Mouse (Mus musculus): Measurements from ENCODE around the gene Rsph14. TPM values are rescaled to one million over a fixed set of nuclear protein-coding genes. Genes with fewer than 3 reads are reported as not detected.

Rsph14 gene
- polyA plus RNA-seq, 1 experiment from 2014 or later = 1.0 TPM

- Histone ChIP-seq H3K4me1 (replicated peaks) (no peaks in the 10 kb centered on the region), H3K9ac (no peak overlapping the region), H3K27me3 (no peaks in the 10 kb centered on the region), H3K36me3 (no peaks in the 10 kb centered on the region), H3K9me3 (no peaks in the 10 kb centered on the region), H3K4me2 (no peak overlapping the region), H3K4me3 (no peak overlapping the region), H3K27ac (no peak overlapping the region)
- WGBS = 100% methylated on average over 1 of the region's 1 CpGs
- ATAC-seq (ENCODE audit: low FRiP score) = no peak
Observed at GRCm38 (mm10) chr10:74940795-74941194, 91.6 kb downstream of the Rsph14 start.

GRCm38 (mm10) chr10:74939300-74939699 is 93.1 kb downstream of the Rsph14 start:
- H3K27me3 ChIP-seq = no peaks in the 10 kb centered on the region
- ATAC-seq (ENCODE audit: low FRiP score) = no peak
- no peak overlapping the region for H3K27ac ChIP-seq
- H3K9me3 ChIP-seq = no peaks in the 10 kb centered on the region
- no peak overlapping the region for H3K9ac ChIP-seq
- H3K4me2 ChIP-seq = no peak overlapping the region
- H3K4me3 ChIP-seq = no peak overlapping the region
- no peaks in the 10 kb centered on the region for H3K4me1 ChIP-seq (replicated peaks)
- 68% methylated on average over 3 of the region's 3 CpGs for WGBS
- no peaks in the 10 kb centered on the region for H3K36me3 ChIP-seq

DNA sequence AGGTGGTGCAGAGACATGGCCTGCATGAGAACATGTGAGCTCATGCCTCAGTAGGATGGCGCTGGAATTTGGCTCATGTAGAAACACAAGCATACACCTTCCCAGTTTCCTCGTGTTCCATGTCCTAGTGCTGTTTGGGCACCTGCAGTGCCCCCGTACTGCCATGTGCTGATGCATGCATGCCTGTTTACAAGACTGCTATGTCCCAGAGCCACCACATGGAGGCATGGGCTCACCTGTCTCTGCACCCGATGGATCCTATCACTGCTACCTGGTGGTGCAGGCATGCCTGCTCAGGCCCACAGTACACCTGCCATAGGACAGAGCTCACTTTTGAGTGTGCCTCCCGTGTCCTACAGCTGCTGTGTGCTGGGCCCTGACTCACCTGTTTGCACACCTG is 94.0 kb downstream of the Rsph14 start:
- H3K4me1 ChIP-seq (replicated peaks) = 0 out of 2 replicates have a peak, but pooled peaks cover 4% of the 10 kb centered on the region
- no peak overlapping the region for H3K27ac ChIP-seq
- H3K9ac ChIP-seq = no peak overlapping the region
- no peak for ATAC-seq (ENCODE audit: low FRiP score)
- 70% methylated on average over 5 of the region's 5 CpGs for WGBS
- no peaks in the 10 kb centered on the region for H3K27me3 ChIP-seq
- H3K9me3 ChIP-seq = no peaks in the 10 kb centered on the region
- no peaks in the 10 kb centered on the region for H3K36me3 ChIP-seq
- no peak overlapping the region for H3K4me3 ChIP-seq
- H3K4me2 ChIP-seq = no peak overlapping the region

- H3K4me1 ChIP-seq (replicated peaks) = 0 out of 2 replicates have a peak, but pooled peaks cover 4% of the 10 kb centered on the region
- no peak overlapping the region for H3K4me2 ChIP-seq
- 83% methylated on average over 10 of the region's 10 CpGs for WGBS
- H3K9me3 ChIP-seq = no peaks in the 10 kb centered on the region
- H3K27ac ChIP-seq = no peak overlapping the region
- H3K27me3 ChIP-seq = no peaks in the 10 kb centered on the region
- no peaks in the 10 kb centered on the region for H3K36me3 ChIP-seq
- no peak overlapping the region for H3K9ac ChIP-seq
- peak; percentile 62 for ATAC-seq (ENCODE audit: low FRiP score)
- H3K4me3 ChIP-seq = no peak overlapping the region
Observed at GRCm38 (mm10) chr10:74937003-74937790, 95.2 kb downstream of the Rsph14 start.

DNA sequence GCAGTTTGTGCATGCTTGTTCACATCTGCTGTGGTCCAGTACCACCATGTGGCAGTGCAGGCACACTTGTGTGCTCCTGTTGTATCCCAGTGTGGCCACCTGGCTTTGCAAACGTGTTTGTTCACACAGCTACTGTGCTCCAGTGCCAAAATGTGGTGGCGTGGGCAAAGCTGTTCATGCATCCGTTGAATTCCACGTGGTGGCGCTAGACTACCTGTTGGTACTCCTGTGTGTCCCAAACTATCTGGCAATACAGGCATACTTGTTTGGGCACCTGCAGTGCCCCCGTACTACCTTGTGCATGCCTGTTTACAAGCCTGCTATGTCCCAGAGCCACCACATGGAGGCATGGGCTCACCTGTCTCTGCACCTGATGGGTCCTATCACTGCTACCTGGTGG is 97.4 kb downstream of the Rsph14 start:
- no peak overlapping the region for H3K4me2 ChIP-seq
- H3K9ac ChIP-seq = no peak overlapping the region
- no peaks in the 10 kb centered on the region for H3K36me3 ChIP-seq
- H3K9me3 ChIP-seq = no peaks in the 10 kb centered on the region
- no peak overlapping the region for H3K4me3 ChIP-seq
- 0 out of 2 replicates have a peak, but pooled peaks cover 4% of the 10 kb centered on the region for H3K4me1 ChIP-seq (replicated peaks)
- no peak for ATAC-seq (ENCODE audit: low FRiP score)
- H3K27ac ChIP-seq = no peak overlapping the region
- H3K27me3 ChIP-seq = 0 out of 2 replicates have a peak, but pooled peaks cover 2% of the 10 kb centered on the region
- 29% methylated on average over 6 of the region's 6 CpGs for WGBS

DNA sequence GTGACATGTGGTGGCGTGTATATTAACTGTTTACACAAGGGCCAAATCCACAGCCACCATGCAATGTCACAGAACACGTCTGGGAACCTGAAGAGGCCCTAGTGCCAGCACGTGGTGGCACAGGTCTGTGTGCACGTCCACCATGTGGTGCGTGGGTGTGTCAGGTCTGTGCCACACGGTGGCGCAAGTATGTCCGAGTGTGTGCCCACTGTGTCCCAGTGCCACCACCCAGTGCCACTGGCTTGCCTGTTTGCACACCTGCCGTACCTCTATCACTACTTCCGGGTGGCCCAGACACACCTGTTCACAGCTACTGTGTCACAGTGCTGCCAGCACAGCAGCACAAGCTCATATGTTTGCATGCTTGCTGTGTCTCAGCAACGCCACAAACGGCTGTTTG is 97.9 kb downstream of the Rsph14 start:
- no peak for ATAC-seq (ENCODE audit: low FRiP score)
- H3K27me3 ChIP-seq = 0 out of 2 replicates have a peak, but pooled peaks cover 2% of the 10 kb centered on the region

GRCm38 (mm10) chr10:74933548-74934190 is 98.7 kb downstream of the Rsph14 start:
- 82% methylated on average over 19 of the region's 19 CpGs for WGBS
- H3K4me1 ChIP-seq (replicated peaks) = 0 out of 2 replicates have a peak, but pooled peaks cover 4% of the 10 kb centered on the region
- no peaks in the 10 kb centered on the region for H3K9me3 ChIP-seq
- H3K4me3 ChIP-seq = no peak overlapping the region
- H3K9ac ChIP-seq = no peak overlapping the region
- no peaks in the 10 kb centered on the region for H3K36me3 ChIP-seq
- H3K27ac ChIP-seq = no peak overlapping the region
- H3K27me3 ChIP-seq = 0 out of 2 replicates have a peak, but pooled peaks cover 2% of the 10 kb centered on the region
- no peak for ATAC-seq (ENCODE audit: low FRiP score)
- no peak overlapping the region for H3K4me2 ChIP-seq

More for the DNA sequence above, 97.9 kb downstream of the Rsph14 start:
- Histone ChIP-seq H3K27ac (no peak overlapping the region), H3K36me3 (no peaks in the 10 kb centered on the region), H3K9ac (no peak overlapping the region), H3K9me3 (no peaks in the 10 kb centered on the region), H3K4me2 (no peak overlapping the region), H3K4me1 (replicated peaks) (0 out of 2 replicates have a peak, but pooled peaks cover 4% of the 10 kb centered on the region), H3K4me3 (no peak overlapping the region)
- 87% methylated on average over 12 of the region's 12 CpGs for WGBS

GRCm38 (mm10) chr10:74932487-74932886 is 99.9 kb downstream of the Rsph14 start:
- Histone ChIP-seq H3K4me2 (no peak overlapping the region), H3K9ac (no peak overlapping the region), H3K4me1 (replicated peaks) (0 out of 2 replicates have a peak, but pooled peaks cover 4% of the 10 kb centered on the region), H3K9me3 (no peaks in the 10 kb centered on the region), H3K27me3 (0 out of 2 replicates have a peak, but pooled peaks cover 2% of the 10 kb centered on the region), H3K36me3 (no peaks in the 10 kb centered on the region), H3K27ac (no peak overlapping the region), H3K4me3 (no peak overlapping the region)
- no peak for ATAC-seq (ENCODE audit: low FRiP score)
- WGBS = 89% methylated on average over 6 of the region's 6 CpGs

GRCm38 (mm10) chr10:74931631-74932030 is 100.8 kb downstream of the Rsph14 start:
- Histone ChIP-seq H3K4me2 (no peak overlapping the region), H3K36me3 (no peaks in the 10 kb centered on the region), H3K4me3 (no peak overlapping the region), H3K4me1 (replicated peaks) (0 out of 2 replicates have a peak, but pooled peaks cover 4% of the 10 kb centered on the region), H3K9me3 (no peaks in the 10 kb centered on the region), H3K27ac (no peak overlapping the region), H3K9ac (no peak overlapping the region), H3K27me3 (0 out of 2 replicates have a peak, but pooled peaks cover 2% of the 10 kb centered on the region)
- ATAC-seq (ENCODE audit: low FRiP score) = no peak
- 89% methylated on average over 6 of the region's 6 CpGs for WGBS

- ATAC-seq (ENCODE audit: low FRiP score) = no peak
- WGBS = 85% methylated on average over 3 of the region's 3 CpGs
Observed at GRCm38 (mm10) chr10:74930541-74930940, 101.8 kb downstream of the Rsph14 start.

DNA sequence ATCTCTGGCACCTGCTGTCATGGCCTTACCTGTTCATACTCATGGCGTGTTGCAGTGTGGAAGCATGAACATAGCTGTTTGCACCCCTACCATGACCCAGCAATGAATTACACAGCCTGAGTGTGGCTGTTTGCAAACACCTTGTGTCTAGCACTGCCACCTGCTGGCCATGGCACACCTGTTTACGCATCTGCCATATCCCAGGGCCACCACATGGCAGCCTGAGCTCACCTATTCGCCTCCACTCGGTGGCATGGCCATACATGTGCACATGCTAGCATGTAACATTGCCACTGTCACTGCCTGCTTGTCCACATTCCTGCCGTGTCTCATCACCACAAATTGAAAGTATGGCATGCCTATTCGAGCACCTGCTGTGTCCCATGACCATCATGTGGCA is 102.8 kb downstream of the Rsph14 start:
- WGBS = 76% methylated on average over 6 of the region's 6 CpGs
- Histone ChIP-seq H3K27ac (no peak overlapping the region), H3K4me3 (no peak overlapping the region), H3K4me2 (no peak overlapping the region), H3K36me3 (no peaks in the 10 kb centered on the region), H3K27me3 (peaks cover 10% of the 10 kb centered on the region; the same call in 1 of the 2 replicates), H3K4me1 (replicated peaks) (peaks cover 10% of the 10 kb centered on the region; the same call in 1 of the 2 replicates), H3K9ac (no peak overlapping the region), H3K9me3 (no peaks in the 10 kb centered on the region)
- no peak for ATAC-seq (ENCODE audit: low FRiP score)

More at GRCm38 (mm10) chr10:74930541-74930940, 101.8 kb downstream of the Rsph14 start:
- Histone ChIP-seq H3K9ac (no peak overlapping the region), H3K27ac (no peak overlapping the region), H3K4me3 (no peak overlapping the region), H3K4me1 (replicated peaks) (peaks cover 5% of the 10 kb centered on the region; the same call in 1 of the 2 replicates), H3K27me3 (0 out of 2 replicates have a peak, but pooled peaks cover 8% of the 10 kb centered on the region), H3K4me2 (no peak overlapping the region), H3K36me3 (no peaks in the 10 kb centered on the region), H3K9me3 (no peaks in the 10 kb centered on the region)

DNA sequence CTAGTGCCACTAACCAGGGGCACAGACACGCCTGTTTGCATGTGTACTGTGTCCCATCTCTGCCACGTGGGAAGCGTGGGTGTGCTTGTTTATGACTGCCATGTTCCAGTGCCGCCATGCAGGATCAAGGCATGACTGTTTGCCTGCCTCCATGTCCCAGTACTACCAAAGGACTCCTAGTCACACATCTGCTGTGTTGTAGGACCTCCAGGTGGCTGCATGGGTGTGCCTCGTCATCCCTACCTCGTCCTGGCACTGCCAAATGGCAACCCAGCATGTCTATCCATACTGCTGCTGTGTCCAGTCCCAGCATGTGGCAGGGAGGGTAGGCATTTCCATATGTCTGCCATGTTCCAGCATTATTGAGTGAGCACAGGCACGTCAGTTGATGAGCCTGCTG is 104.1 kb downstream of the Rsph14 start:
- no peak overlapping the region for H3K4me2 ChIP-seq
- no peaks in the 10 kb centered on the region for H3K9me3 ChIP-seq
- WGBS = 84% methylated on average over 7 of the region's 7 CpGs
- H3K4me3 ChIP-seq = no peak overlapping the region
- H3K27me3 ChIP-seq = peaks cover 16% of the 10 kb centered on the region; the same call in 1 of the 2 replicates
- H3K27ac ChIP-seq = no peak overlapping the region
- H3K9ac ChIP-seq = no peak overlapping the region
- no peak for ATAC-seq (ENCODE audit: low FRiP score)
- no peaks in the 10 kb centered on the region for H3K36me3 ChIP-seq
- H3K4me1 ChIP-seq (replicated peaks) = peaks cover 6% of the 10 kb centered on the region; the same call in 1 of the 2 replicates
